Mouse (Mus musculus): Measurements from ENCODE around the gene Sh3d21. TPM values are rescaled to one million over a fixed set of nuclear protein-coding genes. Genes with fewer than 3 reads are reported as not detected.

Sh3d21 gene
- polyA plus RNA-seq, 1 experiment from 2014 or later, result 9.2 TPM

DNA sequence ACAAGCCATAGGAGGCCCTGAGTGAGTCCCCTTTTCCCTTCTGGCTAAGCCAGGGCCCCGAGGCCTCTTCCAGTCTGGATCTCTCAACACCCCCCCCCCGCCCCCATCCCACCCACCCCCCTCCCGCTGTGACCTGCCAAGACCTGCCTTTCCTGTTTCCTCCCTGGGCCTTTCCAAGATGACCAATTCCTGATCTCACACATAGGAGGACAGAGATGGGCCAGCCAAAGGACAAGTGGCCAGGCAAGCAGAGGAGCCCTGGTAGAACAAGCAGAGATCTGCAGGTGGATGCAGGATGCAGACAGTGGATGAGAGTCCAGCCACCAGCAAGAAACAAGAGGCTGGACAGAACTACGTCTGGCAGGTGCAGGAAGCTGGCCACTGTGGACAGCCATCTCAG is 17.9 kb downstream of the Sh3d21 start:
- ATAC-seq (ENCODE audit: low read depth), result no peak
- no peak overlapping the region for H3K9ac ChIP-seq (ENCODE audit: low read length)
- peaks cover 42% of the 10 kb centered on the region for H3K4me1 ChIP-seq (replicated peaks; ENCODE audit: control insufficient read depth, insufficient read depth, low read length)
- no peak overlapping the region for H3K4me2 ChIP-seq (ENCODE audit: low read depth, low read length)
- WGBS, result 41% methylated on average over 4 of the region's 4 CpGs
- no peaks in the 10 kb centered on the region for H3K27me3 ChIP-seq (ENCODE audit: control insufficient read depth, insufficient read depth, low read depth, low read length)
- H3K4me3 ChIP-seq (ENCODE audit: low read length), result no peak overlapping the region
- H3K9me3 ChIP-seq (ENCODE audit: control insufficient read depth, low read length), result no peaks in the 10 kb centered on the region
- peaks cover 3% of the 10 kb centered on the region; the same call in 1 of the 2 replicates for H3K36me3 ChIP-seq (ENCODE audit: control insufficient read depth, insufficient read depth, low read length)
- H3K27ac ChIP-seq (ENCODE audit: low read length), result no peak overlapping the region

DNA sequence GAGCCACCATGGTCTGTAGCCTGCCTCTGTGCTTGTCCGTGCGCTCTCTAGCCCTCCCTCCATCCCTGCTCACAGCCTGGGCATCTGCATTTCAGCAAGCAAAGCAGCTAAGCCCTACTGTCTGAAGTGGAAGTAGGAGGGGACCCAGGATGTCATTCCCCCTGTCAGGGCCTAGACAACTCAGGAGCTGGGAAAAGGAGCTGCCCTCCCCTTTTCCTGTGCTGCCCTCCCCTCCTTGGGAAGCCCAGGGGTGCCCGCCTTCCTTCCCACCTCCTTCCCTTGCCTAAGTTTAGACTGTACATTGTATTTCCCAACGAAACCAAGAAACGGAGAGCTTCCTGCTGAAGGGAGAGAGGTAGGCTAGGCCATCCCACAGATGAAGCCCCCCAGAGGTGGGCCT is 22.3 kb downstream of the Sh3d21 start:
- H3K27me3 ChIP-seq (ENCODE audit: control insufficient read depth, insufficient read depth, low read depth, low read length), result no peaks in the 10 kb centered on the region
- no peak for ATAC-seq (ENCODE audit: low read depth)
- H3K4me3 ChIP-seq (ENCODE audit: low read length), result no peak overlapping the region
- H3K9me3 ChIP-seq (ENCODE audit: control insufficient read depth, low read length), result no peaks in the 10 kb centered on the region
- peaks cover 20% of the 10 kb centered on the region for H3K36me3 ChIP-seq (ENCODE audit: control insufficient read depth, insufficient read depth, low read length)
- no peak overlapping the region for H3K4me2 ChIP-seq (ENCODE audit: low read depth, low read length)
- no peak overlapping the region for H3K9ac ChIP-seq (ENCODE audit: low read length)
- peaks cover 14% of the 10 kb centered on the region for H3K4me1 ChIP-seq (replicated peaks; ENCODE audit: control insufficient read depth, insufficient read depth, low read length)
- WGBS, result 59% methylated on average over 5 of the region's 5 CpGs
- peak overlapping the region; percentile 41 for H3K27ac ChIP-seq (ENCODE audit: low read length)

GRCm38 (mm10) chr4:126137773-126138172 is 25.5 kb downstream of the Sh3d21 start:
- no peak overlapping the region for H3K9ac ChIP-seq (ENCODE audit: low read length)
- H3K27ac ChIP-seq (ENCODE audit: low read length), result no peak overlapping the region
- peaks cover 19% of the 10 kb centered on the region for H3K4me1 ChIP-seq (replicated peaks; ENCODE audit: control insufficient read depth, insufficient read depth, low read length)
- no peak overlapping the region for H3K4me2 ChIP-seq (ENCODE audit: low read depth, low read length)
- no peaks in the 10 kb centered on the region for H3K27me3 ChIP-seq (ENCODE audit: control insufficient read depth, insufficient read depth, low read depth, low read length)
- H3K4me3 ChIP-seq (ENCODE audit: low read length), result no peak overlapping the region
- WGBS, result 75% methylated on average over 4 of the region's 4 CpGs
- 0 out of 2 replicates have a peak, but pooled peaks cover 2% of the 10 kb centered on the region for H3K9me3 ChIP-seq (ENCODE audit: control insufficient read depth, low read length)
- H3K36me3 ChIP-seq (ENCODE audit: control insufficient read depth, insufficient read depth, low read length), result peaks cover 28% of the 10 kb centered on the region
- no peak for ATAC-seq (ENCODE audit: low read depth)

GRCm38 (mm10) chr4:126134639-126135038 is 28.7 kb downstream of the Sh3d21 start:
- H3K4me3 ChIP-seq (ENCODE audit: low read length), result no peak overlapping the region
- ATAC-seq (ENCODE audit: low read depth), result no peak
- H3K4me1 ChIP-seq (replicated peaks; ENCODE audit: control insufficient read depth, insufficient read depth, low read length), result peaks cover 42% of the 10 kb centered on the region
- H3K36me3 ChIP-seq (ENCODE audit: control insufficient read depth, insufficient read depth, low read length), result peaks cover 28% of the 10 kb centered on the region
- H3K27ac ChIP-seq (ENCODE audit: low read length), result no peak overlapping the region
- H3K27me3 ChIP-seq (ENCODE audit: control insufficient read depth, insufficient read depth, low read depth, low read length), result no peaks in the 10 kb centered on the region
- H3K9ac ChIP-seq (ENCODE audit: low read length), result no peak overlapping the region
- H3K4me2 ChIP-seq (ENCODE audit: low read depth, low read length), result no peak overlapping the region
- WGBS, result 69% methylated on average over 4 of the region's 4 CpGs
- 0 out of 2 replicates have a peak, but pooled peaks cover 2% of the 10 kb centered on the region for H3K9me3 ChIP-seq (ENCODE audit: control insufficient read depth, low read length)

DNA sequence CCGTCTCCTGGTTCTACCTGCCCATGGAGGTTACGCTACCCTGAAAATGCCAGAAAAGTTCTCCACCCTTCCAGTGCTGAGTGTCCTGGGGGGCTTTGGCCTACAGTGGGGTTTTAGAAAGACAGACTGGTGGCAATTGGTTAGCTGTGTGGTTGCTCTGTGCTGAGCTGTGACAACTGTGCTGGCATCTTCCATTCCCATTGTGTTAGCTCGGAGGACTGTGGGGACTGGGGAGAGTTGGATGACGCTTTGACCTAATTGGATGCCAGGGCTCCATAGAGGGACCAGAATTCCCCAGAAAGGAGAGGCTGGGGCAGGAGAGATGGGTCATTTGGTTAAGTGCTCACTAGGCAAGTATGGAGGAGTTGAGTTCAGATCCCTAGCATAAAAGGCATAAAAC is 29.1 kb downstream of the Sh3d21 start:
- Histone ChIP-seq H3K9ac (ENCODE audit: low read length) (no peak overlapping the region), H3K27ac (ENCODE audit: low read length) (no peak overlapping the region), H3K9me3 (ENCODE audit: control insufficient read depth, low read length) (0 out of 2 replicates have a peak, but pooled peaks cover 2% of the 10 kb centered on the region), H3K27me3 (ENCODE audit: control insufficient read depth, insufficient read depth, low read depth, low read length) (no peaks in the 10 kb centered on the region), H3K4me2 (ENCODE audit: low read depth, low read length) (no peak overlapping the region), H3K4me1 (replicated peaks; ENCODE audit: control insufficient read depth, insufficient read depth, low read length) (peaks cover 43% of the 10 kb centered on the region), H3K36me3 (ENCODE audit: control insufficient read depth, insufficient read depth, low read length) (peaks cover 25% of the 10 kb centered on the region), H3K4me3 (ENCODE audit: low read length) (no peak overlapping the region)
- ATAC-seq (ENCODE audit: low read depth), result no peak
- 87% methylated on average over 4 of the region's 4 CpGs for WGBS

GRCm38 (mm10) chr4:126132636-126133264 is 30.5 kb downstream of the Sh3d21 start:
- 0 out of 2 replicates have a peak, but pooled peaks cover 2% of the 10 kb centered on the region for H3K9me3 ChIP-seq (ENCODE audit: control insufficient read depth, low read length)
- peaks cover 43% of the 10 kb centered on the region for H3K4me1 ChIP-seq (replicated peaks; ENCODE audit: control insufficient read depth, insufficient read depth, low read length)
- H3K9ac ChIP-seq (ENCODE audit: low read length), result peak overlapping the region; percentile 57
- no peaks in the 10 kb centered on the region for H3K27me3 ChIP-seq (ENCODE audit: control insufficient read depth, insufficient read depth, low read depth, low read length)
- ATAC-seq (ENCODE audit: low read depth), result peak; percentile 50
- H3K36me3 ChIP-seq (ENCODE audit: control insufficient read depth, insufficient read depth, low read length), result peaks cover 26% of the 10 kb centered on the region
- 16% methylated on average over 6 of the region's 6 CpGs for WGBS
- peak overlapping the region; percentile 98 for H3K27ac ChIP-seq (ENCODE audit: low read length)
- no peak overlapping the region for H3K4me3 ChIP-seq (ENCODE audit: low read length)
- H3K4me2 ChIP-seq (ENCODE audit: low read depth, low read length), result no peak overlapping the region

DNA sequence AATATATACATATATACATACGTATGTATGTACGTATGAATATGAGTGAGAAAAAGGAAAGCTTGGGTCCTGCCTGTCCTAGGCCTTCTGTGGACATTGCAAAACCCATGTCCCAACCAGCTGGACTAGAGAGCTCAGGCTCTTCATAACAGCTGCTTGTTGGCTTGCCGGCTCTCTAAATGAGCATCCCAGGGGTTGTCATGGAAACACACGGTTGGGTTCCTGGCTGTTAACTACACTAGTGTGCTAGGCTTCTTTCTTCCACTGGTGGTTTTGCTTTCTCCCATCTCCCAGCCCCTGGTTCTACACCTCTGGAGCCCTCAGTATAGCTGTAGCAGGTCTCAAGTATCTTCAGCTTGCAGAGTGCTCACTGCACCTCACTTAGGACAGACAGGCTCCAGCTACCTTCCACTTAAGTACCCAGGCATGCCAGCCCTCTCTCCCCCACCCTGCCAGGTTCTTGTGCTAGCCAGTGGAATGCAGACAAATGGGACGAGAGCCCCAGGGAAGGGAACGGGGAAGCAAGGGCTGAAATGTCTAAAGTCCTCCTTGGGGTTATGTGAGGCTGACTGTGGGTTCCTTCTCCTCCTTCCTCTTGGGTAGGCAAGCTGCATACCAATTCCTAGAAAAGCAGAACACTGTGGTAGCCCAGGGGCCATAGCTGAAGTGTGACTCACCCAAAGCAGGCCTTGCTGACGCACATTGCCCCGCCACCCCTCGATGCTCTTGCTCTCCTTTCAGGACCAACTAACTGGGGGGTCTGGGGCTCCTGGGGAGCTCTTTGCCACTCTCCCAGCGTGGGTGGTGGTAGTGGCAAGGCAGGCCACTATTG is 31.8 kb downstream of the Sh3d21 start:
- peak overlapping the region; percentile 57; the same call in 1 of the 2 replicates for H3K9ac ChIP-seq (ENCODE audit: low read length)
- H3K4me3 ChIP-seq (ENCODE audit: low read length), result no peak overlapping the region
- no peak overlapping the region; the same call in 1 of the 2 replicates for H3K4me2 ChIP-seq (ENCODE audit: low read depth, low read length)
- WGBS, result 33% methylated on average over 10 of the region's 10 CpGs
- no peaks in the 10 kb centered on the region for H3K27me3 ChIP-seq (ENCODE audit: control insufficient read depth, insufficient read depth, low read depth, low read length)
- peaks cover 43% of the 10 kb centered on the region for H3K4me1 ChIP-seq (replicated peaks; ENCODE audit: control insufficient read depth, insufficient read depth, low read length)
- peak; percentile 60 for ATAC-seq (ENCODE audit: low read depth)
- H3K36me3 ChIP-seq (ENCODE audit: control insufficient read depth, insufficient read depth, low read length), result peaks cover 25% of the 10 kb centered on the region
- H3K27ac ChIP-seq (ENCODE audit: low read length), result peak overlapping the region; percentile 98
- 0 out of 2 replicates have a peak, but pooled peaks cover 2% of the 10 kb centered on the region for H3K9me3 ChIP-seq (ENCODE audit: control insufficient read depth, low read length)

- no peak overlapping the region for H3K4me3 ChIP-seq (ENCODE audit: low read length)
- no peaks in the 10 kb centered on the region for H3K27me3 ChIP-seq (ENCODE audit: control insufficient read depth, insufficient read depth, low read depth, low read length)
- 0 out of 2 replicates have a peak overlapping the region, but pooled peaks have one; percentile 43 for H3K9ac ChIP-seq (ENCODE audit: low read length)
- 12% methylated on average over 11 of the region's 11 CpGs for WGBS
- peak overlapping the region; percentile 98 for H3K27ac ChIP-seq (ENCODE audit: low read length)
- peaks cover 25% of the 10 kb centered on the region for H3K36me3 ChIP-seq (ENCODE audit: control insufficient read depth, insufficient read depth, low read length)
- peak; percentile 71 for ATAC-seq (ENCODE audit: low read depth)
- peak overlapping the region; percentile 25 for H3K4me2 ChIP-seq (ENCODE audit: low read depth, low read length)
- peaks cover 43% of the 10 kb centered on the region for H3K4me1 ChIP-seq (replicated peaks; ENCODE audit: control insufficient read depth, insufficient read depth, low read length)
- H3K9me3 ChIP-seq (ENCODE audit: control insufficient read depth, low read length), result no peaks in the 10 kb centered on the region
These were observed 32.8 kb downstream of the Sh3d21 start for GRCm38 (mm10) chr4:126130502-126130901.

Measured in lung, embryonic 16.5 days (tissue).